Mouse (Mus musculus) cerebellum, postnatal 36 days (tissue): ENCODE measurements around the gene Tmem168.
A peak's percentile ranks its signal among the peaks of the same experiment; 100 is the strongest.

Source experiments
- DNase-seq, 2 experiments: peaks; one replicate each; pipeline ENCODE4 v3.0.0; 2021 to 2022; ENCODE audit warnings: mixed read lengths in 2 of 2

Gene Tmem168

DNA sequence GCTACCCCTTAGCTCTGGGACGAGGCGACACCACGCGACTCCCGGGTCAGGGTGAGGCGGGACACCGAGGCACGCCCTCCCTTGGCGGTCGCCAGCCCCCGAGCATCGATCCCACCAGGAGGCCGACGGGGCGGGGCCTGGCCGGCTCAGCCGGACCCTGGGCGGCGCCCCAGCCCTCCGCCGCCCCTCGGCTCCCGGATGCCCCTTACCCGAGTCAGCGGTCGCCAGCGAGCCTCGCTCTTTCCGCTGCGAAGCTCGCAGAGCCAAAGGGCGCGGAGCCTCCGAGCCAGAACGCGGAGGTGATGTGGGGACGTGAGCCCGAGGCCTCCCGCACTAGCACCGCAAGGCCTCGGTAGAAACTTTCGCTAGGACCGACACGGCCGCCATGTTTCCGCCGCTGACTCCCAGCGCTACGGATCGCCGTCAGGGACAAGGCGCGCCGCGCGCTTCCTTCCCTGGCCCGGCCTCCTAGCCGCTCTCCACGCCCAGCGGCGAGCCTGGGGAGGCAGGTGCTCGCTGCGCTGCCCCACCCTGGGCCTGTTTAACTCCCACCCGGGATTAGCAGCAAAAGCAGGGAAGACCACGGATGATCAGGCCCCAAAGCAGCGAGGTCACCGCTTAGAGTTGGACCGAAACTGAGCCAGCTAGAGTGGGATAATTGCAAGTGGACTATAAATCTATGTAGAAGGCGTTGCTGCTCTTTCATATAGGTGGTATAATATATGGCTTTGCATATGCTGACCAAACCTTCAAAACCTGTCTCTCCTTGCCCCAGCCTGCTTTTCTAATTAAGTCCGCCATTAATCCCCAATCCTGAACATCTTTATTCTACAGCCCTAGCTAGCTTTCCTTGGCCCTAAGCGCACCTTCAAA lies at the start of gene Tmem168:
Gene Tmem168 (minus strand): TSS at position 480 of the 873 bp plus-strand sequence.
- DNase-seq, result peak; percentile 96 to 97

DNA sequence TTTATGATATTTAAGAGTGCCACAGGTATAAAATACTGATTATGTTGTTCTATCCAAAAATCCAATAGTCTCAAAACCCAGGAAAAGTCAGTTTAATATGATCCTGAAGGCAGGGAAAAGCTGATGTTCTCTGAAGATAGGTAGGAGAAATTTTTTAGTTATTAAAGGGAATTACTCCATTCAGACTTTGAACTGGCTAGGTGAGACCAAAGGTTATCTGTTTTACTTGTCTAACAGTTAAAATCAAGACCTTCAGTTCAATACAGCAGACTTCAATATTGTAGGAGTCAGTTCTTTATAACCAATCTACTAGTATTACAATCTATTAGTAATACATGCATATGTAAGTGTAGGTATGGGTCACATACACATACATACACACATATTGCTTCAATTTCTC lies 46.2 kb upstream of the Tmem168 start:
- no peak for DNase-seq

DNA sequence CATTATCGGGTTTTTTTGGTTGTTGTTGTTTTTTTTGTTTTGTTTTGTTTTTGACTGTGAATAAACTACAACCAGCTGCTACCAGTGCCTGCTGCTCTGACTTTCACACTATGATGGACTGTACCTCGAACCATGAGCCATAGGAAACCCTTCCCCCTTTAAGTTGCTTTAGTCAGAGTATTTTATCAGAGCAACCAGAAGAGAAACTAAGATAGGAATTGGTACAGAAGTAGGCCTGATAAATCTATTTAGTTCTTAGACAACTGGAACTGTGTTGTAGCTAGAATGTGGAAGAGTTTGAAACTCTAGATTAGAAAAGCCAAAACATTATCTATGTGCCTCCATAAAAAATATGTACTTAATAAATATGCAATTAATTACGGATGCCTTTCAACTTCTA lies 44.4 kb upstream of the Tmem168 start:
- no peak for DNase-seq

DNA sequence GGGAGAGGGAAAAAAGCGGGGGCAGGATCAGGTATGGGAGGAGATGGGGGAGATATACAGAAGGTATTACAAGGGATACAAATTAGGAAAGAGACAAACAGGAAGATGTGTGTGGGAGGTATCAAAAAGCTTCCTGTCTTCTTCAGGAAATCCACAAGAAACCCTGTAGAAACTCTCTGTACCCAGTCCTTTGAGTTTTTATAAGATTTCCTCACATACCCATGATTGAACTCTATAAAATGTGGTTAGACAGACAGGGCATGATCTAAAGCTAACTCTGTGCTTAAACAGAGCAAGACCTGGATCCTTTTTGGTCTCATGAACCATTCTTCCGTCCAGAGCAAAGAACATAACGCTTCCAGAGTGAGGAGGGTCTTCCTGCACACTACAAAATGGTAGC lies 43.0 kb upstream of the Tmem168 start:
- DNase-seq, result no peak

DNA sequence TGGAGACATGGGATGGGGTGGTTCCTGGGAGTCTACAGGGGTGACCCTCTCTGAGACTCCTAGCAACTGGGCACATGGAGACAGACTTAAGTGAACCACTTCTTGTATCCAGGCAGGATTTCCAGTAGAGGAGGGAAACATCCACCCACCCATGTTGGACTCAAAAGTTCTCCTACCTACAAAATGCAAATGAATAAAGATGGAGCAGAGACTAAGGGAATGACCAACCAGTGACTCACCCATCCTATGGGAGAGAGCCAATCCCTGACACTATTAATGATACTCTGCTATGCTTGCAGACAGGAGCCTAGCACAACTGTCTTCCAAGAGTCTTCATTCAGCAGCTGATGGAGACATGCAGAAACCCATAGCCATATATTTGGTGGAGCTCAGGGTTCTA lies 40.4 kb upstream of the Tmem168 start:
- no peak for DNase-seq

DNA sequence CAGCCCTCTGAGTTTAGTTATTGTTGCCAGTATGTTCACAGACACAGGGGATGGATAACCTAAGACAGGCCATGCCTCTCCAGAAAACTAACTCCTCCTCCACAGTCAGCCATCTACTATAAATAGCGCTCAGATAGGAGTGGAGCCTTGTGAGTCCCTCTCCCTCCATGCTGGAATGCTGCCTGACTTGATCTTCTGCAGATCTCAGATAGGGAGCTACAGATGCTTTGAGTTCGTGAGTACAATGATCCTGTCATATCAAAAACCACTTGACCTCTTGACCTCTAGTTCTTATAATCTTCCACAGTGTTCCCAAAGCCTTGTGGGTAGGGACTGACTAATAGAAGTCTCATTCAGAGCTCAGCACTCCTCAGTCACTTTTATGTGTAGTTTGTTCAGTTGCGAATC lies 28.7 kb upstream of the Tmem168 start:
- no peak for DNase-seq

DNA sequence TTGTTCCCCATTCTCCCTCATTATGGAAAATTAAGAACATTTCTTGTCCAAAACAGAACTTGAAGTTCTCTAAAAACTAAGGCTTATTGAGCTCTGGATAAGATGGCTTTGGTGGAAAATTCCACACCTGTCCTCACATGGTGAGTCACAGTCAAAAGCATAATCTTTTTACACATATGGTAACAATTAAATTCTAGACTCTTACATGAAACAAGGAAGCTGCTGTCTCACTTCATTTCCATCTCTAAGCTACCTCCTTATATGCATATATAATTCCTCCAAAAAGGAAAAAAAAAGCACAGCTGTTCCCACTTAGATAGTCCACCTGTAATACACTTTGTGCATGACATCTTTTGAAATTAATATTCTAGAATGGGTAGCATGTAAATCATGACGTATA lies 24.7 kb upstream of the Tmem168 start:
- no peak for DNase-seq

DNA sequence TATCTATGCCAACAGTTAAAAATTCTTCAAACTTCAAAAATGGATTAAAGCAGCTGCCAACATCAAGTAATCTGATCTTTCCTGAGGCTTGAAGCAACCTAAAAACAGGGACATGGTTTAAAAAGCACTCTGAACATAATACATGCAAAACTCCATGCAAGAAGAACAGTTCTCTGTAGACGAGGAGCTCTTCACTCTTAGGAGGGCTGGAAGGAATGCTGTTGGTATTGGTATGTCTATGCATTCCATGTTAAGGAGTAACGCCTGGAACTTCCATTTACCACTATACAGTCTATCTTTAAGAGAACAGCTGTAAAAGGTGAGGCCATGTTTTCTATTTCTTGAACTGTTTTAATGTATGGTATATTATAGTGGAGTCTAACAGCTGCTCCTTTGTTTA lies 22.7 kb upstream of the Tmem168 start:
- DNase-seq, result no peak

DNA sequence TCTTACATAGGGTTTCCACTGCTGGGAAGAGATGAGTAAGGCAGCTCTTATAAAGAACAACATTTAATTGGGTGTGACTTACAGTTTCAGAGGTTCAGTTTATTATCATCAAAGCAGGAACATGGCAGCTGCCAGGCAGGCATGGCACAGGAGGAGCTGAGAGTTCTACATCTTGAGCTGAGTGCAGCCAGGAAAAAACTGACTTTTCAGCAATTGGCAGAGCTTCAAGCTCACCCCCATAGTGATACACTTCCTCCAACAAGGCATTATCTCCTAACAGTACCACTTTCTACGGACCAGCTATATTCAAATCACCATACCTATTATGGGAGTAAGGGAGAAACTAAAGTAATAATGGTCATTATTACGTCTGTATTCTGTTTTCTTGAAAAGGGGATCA lies 11.7 kb upstream of the Tmem168 start:
- DNase-seq, result no peak

DNA sequence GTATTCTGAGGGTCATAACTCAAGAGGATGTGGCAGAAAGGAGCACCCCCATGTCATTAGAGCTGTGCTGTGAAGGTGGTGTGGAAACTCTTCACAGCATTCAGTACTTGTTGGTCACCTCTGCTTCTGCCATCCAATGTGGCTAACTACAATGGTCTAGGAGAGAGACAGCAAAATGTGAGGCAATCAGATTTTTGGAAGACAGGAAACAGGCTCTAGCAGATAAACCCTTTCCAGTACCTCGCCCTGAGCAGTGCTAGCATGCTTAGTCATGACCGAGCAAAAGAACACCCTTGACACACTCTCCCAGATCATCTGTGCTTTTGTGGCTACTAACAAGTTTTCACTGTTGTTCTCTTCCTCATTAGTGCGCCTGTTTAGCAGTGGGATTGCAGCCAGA lies 9.2 kb upstream of the Tmem168 start:
- no peak for DNase-seq

DNA sequence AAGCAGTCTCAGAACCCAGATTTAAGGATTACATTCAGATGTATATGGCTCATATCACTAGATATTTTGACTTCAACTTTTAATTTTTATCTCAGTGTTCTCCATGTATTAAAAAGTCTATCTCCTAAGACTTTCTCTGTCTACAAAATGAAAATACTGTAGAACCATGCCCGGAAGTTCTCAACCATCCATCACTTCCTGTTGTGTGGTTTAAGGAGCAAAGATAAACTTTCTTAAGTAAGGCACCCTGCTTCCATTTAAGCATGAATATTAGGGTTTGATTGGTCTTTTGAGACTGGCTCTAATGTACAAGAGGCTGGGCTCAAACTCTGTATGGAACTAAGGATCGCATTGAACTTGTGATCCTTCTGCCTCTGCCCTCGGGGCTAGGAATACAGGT lies 6.7 kb upstream of the Tmem168 start:
- DNase-seq, result no peak

DNA sequence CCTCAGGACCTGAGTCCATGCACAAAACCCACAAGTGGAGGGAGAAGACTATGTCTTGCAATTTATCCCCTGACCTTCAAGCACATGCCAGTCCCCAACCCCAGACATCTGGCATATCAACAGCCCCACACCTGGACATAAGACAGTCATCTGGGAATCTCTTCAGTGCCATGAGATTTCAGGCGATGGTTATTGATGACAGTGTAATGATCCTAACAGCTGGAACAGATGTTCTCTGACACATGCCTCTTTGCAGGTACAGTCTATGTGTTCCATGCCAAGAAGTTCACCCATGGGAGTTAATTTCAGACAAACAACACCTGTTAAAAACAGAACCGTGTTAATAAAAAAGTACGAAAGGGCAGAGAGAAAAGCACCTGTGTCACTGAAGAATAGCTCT lies 5.8 kb upstream of the Tmem168 start:
- DNase-seq, result no peak

DNA sequence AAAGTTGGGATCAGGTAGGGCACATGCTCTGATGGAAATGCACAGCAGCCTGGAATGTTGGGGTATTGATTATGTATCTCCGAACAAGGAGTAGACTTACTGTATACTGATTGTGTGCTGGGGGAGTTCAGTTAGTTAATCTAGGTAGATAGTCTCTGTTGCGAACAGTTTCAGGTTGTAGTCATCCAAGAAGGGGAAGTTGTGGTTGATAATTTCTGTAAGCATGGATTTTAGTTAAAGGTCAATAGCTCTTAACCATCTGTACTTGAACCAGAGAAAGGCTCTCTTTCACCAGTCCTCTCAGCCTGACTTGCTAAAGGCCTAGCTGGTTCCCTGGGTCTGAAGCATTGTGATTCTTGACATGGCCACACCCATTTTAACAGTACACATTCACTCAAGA lies 3.0 kb upstream of the Tmem168 start:
- DNase-seq, result no peak

DNA sequence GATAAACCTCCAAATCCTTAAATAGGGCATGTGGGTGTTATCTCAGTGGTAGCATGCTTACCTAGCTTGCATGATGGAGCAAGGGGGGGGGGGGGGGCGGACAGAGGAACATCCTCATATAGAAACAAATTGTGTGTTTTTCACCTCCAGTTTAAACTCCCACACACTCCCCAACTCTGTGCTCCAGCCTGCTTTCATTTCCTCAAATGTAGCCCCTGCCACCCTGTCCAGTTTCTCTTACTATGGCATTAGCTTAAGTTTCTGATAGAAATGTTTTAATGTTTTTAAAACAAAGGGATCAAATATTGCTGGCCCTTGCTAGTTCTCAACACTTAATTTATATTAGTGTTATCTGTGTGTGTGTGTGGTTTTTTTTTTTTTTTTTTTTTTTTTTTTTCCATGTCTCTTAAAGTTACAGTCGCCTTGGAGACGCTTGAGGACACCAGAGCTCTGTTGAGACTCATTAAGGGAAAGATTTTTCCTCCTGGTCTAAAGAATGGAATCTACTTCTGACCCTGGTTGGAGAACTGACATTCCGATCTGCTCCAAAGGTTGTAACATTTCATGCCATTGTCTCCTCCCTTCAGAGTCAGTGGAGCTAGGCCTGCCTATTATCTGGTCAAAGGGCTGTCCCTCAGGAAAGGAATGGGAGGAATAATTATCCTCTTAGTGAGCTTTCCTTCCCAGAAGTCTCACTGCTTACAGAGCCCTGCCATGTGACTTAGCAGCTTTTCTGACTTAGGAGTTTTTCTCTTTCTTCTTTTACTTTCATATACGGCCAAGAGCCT lies 1.6 kb upstream of the Tmem168 start:
- DNase-seq, result no peak

DNA sequence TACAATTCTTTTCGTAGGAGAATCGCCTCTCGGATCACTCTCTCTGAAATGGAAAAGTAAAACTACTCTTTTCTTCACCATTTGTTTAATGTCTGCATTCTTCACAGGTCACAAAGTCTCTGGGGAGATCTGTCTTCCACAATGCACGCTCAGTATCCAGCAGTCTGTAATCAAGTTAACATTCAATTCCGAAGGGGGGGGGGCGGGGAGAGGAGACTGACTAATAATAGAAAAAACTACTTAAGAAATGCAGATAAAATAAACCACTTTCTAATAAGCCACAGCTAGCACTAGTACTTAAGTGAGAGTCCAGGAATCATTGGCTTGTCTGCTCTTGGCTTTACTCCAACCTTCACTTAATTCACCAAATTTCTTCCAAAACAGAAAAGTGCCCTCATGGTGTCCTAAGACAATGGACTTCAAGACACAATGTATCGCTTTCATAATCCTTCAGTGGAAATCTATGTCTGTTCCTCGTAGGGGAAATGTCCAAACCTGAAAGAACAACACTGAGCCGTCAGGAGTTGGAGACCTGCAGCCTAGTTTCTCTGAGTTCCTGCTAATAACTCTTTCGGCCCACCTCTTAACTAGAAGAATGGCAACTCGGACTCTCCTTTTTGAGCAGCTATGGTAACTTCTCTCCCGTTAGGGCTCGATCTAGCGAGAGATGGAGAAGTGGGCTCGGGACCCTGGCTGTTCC lies 829 bp downstream of the Tmem168 start:
- no peak for DNase-seq

DNA sequence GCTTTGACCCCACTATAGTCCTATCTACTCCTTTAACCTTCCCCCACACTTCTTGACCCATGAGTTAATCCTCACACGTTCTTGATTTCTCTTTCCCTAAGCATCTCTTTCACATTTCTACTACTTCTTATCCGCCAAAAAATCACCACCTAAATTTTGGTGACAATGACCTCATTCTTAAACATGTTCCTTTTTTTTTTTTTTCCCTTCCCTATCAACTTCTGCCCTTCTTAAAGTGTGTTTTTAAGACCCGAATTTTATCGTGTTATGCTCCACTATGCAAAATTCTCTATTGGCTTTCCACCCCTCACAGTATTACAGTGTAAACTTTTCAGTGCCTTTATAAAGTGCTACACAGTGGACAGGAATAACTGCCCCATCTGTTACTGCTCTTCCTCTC lies 1.5 kb downstream of the Tmem168 start:
- DNase-seq, result no peak

DNA sequence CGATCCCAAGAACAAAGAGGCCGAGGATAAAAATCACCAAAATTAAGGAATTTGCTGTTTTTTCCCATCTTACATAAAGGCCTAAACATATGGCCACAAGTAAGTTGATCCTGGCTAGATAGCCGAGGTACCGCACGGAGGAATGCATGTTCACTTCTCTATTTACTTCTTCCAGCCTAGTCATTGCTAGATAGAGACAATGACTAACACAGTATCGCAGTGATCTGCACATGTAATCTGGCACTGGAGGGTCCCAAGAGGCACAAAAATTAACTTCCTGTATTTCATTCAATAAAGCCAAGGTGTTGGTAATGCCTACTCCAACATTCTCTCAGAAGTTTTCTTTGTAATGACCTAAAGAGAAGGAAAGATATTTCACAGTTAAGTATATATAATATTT lies 4.8 kb downstream of the Tmem168 start:
- no peak for DNase-seq

DNA sequence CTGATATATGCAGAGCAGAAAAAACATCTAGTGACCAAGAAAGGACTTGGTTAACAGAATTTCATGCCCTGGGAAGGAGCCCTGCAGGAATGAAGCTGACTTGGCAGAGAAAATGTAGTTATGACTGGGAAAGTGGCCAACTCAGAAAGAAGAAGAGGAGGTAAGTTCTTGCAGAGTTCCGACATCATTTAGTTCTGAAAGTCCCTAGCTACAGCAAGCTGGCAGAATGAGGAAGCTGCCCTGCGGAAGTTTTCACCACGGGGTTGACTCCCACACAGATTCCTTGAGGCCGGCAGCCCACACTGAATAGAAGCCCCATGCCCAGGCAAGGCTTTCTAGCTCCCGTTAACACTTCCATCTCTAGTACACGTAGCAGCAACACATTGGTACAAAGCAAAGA lies 6.3 kb downstream of the Tmem168 start:
- DNase-seq, result peak in 1 of 2 experiments; percentile 15

DNA sequence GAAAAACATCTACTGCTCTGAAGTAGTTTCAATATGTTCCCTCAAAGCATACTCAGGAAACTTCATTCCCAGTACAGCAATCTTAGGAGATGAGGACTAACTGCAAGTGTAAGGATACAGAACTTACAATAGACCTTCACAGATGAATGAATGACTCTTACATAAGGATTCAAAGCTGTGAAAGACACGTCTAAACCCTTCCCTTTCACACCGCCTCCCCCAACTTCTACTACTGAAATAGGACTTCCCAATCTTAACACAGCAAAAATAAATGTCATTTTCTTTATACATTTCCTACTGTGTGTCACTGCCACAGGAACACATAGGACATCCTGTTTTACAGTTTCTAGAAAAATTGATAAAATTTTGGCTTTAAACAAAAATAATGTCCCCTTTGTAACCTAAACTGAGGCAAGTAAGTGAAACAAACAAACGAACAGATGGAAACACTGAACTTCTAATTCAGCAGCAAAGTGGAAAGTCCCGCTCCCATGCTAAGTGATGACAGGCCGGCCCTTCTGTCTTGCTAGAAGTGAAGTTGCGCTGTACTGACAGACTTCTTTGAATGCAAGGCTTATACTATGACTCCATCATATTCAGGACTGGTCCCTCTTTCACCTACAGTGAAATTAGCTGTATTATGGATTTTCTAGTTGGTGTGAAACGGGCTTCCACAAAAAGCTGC lies 9.5 kb downstream of the Tmem168 start:
- DNase-seq, result no peak

DNA sequence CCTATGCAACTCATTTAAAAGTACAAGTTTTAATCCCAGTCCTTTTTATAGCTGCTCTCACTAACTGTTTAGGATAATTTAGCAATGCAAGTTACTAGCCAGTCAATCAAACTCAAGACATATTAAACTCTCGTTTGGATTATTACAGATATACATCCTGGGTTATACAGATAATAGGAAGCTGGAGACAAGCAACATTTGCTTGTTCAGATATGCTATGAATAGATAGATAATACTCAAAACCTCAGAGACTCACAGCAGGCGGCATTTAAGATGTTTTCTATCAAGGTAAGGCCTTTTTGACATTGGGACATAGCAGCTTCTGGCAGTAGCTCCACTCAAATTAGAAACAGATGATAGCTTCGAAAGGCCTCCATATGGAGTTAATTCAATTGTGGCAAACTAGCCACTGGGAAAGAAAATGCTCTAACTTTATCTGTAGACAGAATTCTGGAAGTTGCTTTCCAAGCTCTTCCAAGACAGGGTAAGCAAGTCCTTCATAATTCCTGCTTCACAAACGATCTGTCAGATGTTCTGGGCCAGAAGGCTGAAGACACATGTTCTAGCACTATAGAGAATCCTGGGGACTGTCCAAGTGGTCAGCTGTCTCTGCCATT lies 15.1 kb downstream of the Tmem168 start:
- DNase-seq, result no peak

DNA sequence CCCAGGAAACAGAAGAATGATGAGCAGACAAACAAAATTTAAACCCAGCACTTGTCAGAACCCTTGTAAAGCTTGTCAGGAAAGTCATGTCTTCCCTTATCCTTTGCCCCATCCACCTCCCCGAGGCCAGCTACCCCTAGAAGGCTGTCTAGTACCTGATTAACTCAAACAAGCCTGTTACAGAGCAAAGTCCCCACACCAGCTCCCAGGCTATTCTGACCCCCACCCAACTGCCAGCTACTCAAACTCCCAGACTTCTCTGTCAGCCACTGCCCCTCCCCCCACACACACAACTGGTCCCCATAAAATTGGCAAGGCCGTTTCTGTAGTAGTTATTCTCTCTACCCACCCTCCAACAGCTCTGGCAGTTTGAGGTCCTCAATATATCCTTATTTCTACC lies 21.3 kb downstream of the Tmem168 start:
- DNase-seq, result no peak

DNA sequence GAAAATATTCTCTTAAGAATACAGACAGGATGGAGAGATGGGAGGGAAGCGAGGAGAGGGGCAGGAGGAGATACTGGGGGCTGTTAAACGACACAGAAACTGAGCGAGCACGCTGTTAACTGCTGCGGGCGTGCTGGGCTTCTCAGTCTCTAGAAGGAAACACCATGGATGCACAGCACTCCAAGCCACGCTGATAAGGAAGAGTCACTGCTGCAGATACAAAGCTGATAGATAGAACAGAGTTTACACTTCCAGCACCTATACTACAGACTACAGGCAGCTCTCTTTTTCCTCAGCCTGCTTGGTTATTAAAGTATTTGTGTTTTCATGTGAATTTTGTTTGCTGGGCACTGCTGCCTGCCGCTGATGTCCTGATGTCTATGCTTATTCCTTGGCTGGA lies 21.7 kb downstream of the Tmem168 start:
- no peak for DNase-seq

DNA sequence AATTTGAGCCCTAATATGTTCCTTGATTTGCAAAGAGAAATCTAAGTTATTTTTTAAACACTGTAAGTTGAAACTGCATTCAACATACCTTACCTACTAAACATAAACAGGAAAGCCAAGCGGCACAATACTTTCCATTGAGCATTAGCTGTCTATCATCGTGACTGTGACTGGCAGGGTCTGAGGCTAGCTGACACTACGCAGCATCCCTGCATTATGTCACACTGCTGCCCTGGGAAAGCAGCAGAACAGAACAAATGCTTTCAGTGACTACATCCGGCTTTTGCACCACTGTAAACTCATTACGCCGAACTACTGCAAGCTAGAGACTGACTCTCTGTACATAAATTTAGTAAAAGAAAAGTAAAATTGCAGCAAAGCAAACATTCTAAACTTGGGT lies 23.1 kb downstream of the Tmem168 start:
- no peak for DNase-seq
